Mouse (Mus musculus): ENCODE measurements at regions not wholly inside any gene's neighbourhood (a gene's known extent, or its start where the extent isn't known, plus 50 kb on each side); places are given as distances from the start of the nearest gene placed in this dataset.

GRCm38 (mm10) chr1:152281201-152281600, 105.3 kb downstream of the Tsen15 start:
- Histone ChIP-seq H3K4me1 (ENCODE audit: control insufficient read depth, insufficient read depth, low read length) (no peaks in the 10 kb centered on the region), H3K36me3 (ENCODE audit: control insufficient read depth, insufficient read depth, low read length) (no peaks in the 10 kb centered on the region), H3K27ac (ENCODE audit: low read depth, low read length) (no peak overlapping the region), H3K9ac (ENCODE audit: low read length) (no peak overlapping the region), H3K4me2 (no peak overlapping the region), H3K9me3 (ENCODE audit: control insufficient read depth, low read length) (no peaks in the 10 kb centered on the region; the same call in 1 of the 2 replicates), H3K27me3 (ENCODE audit: control insufficient read depth, insufficient read depth, low read length) (no peaks in the 10 kb centered on the region), H3K4me3 (ENCODE audit: low read depth, low read length) (no peak overlapping the region)
- ATAC-seq (ENCODE audit: low FRiP score), result no peak
- WGBS, result 94% methylated on average over 8 of the region's 8 CpGs
- DNase-seq (ENCODE audit: low spot score, missing footprints), result peak; percentile 67

GRCm38 (mm10) chr1:152280014-152280413, 106.5 kb downstream of the Tsen15 start:
- DNase-seq (ENCODE audit: low spot score, missing footprints), result peak; percentile 83
- 15% methylated on average over 1 of the region's 1 CpGs for WGBS

DNA sequence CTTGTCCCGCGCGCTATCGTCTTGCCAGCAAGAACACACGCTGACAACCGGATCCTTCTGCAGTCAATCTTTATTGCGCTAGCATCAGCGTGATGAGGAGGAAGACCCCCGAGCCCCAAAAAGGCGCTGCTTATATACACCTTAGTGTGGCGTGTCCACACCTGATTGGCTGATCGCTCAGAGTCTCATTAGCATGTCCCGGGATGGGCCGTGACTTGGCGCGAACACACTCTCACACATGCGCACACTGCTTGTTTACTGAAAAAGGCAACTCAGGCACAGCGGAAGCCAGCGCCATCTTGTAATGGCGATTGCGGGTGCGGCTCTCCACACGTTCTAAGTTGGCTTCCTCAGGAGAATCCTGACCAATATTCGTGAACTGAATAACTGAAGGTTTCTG, 111.5 kb downstream of the Tsen15 start:
- Histone ChIP-seq H3K9ac (ENCODE audit: low read length) (no peak overlapping the region), H3K4me1 (ENCODE audit: control insufficient read depth, insufficient read depth, low read length) (no peaks in the 10 kb centered on the region), H3K27ac (ENCODE audit: low read depth, low read length) (no peak overlapping the region), H3K36me3 (ENCODE audit: control insufficient read depth, insufficient read depth, low read length) (no peaks in the 10 kb centered on the region), H3K9me3 (ENCODE audit: control insufficient read depth, low read length) (no peaks in the 10 kb centered on the region; the same call in 1 of the 2 replicates), H3K27me3 (ENCODE audit: control insufficient read depth, insufficient read depth, low read length) (no peaks in the 10 kb centered on the region), H3K4me3 (ENCODE audit: low read depth, low read length) (no peak overlapping the region), H3K4me2 (no peak overlapping the region)
- DNase-seq (ENCODE audit: low spot score, missing footprints), result no peak
- 97% methylated on average over 24 of the region's 24 CpGs for WGBS
- ATAC-seq (ENCODE audit: low FRiP score), result no peak

More at GRCm38 (mm10) chr1:152280014-152280413, 106.5 kb downstream of the Tsen15 start:
- Histone ChIP-seq H3K27me3 (ENCODE audit: control insufficient read depth, insufficient read depth, low read length) (no peaks in the 10 kb centered on the region), H3K9me3 (ENCODE audit: control insufficient read depth, low read length) (no peaks in the 10 kb centered on the region; the same call in 1 of the 2 replicates), H3K9ac (ENCODE audit: low read length) (no peak overlapping the region), H3K4me3 (ENCODE audit: low read depth, low read length) (no peak overlapping the region), H3K4me1 (ENCODE audit: control insufficient read depth, insufficient read depth, low read length) (no peaks in the 10 kb centered on the region), H3K27ac (ENCODE audit: low read depth, low read length) (no peak overlapping the region), H3K4me2 (no peak overlapping the region), H3K36me3 (ENCODE audit: control insufficient read depth, insufficient read depth, low read length) (no peaks in the 10 kb centered on the region)
- no peak for ATAC-seq (ENCODE audit: low FRiP score)

DNA sequence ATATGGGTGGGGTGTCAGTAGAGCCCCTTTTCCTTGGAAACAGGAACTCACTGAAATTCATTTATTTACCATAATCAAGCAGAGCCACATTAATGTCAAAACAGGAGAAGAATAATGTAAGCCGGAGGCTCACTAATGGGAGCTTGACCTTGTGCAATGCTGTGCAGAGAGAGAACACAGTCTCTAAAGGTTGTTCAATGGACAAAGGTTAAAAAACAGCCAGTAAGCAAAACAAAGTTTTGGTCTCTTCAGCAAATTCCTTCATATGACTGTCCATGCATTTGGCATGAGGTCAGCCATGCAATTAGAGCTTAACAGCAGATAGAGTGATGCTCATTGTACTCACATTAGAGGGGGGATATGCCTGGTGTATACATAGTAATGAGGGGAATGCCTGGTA, 113.1 kb downstream of the Tsen15 start:
- WGBS, result 100% methylated on average over 1 of the region's 1 CpGs
- no peaks in the 10 kb centered on the region for H3K4me1 ChIP-seq (ENCODE audit: control insufficient read depth, insufficient read depth, low read length)

DNA sequence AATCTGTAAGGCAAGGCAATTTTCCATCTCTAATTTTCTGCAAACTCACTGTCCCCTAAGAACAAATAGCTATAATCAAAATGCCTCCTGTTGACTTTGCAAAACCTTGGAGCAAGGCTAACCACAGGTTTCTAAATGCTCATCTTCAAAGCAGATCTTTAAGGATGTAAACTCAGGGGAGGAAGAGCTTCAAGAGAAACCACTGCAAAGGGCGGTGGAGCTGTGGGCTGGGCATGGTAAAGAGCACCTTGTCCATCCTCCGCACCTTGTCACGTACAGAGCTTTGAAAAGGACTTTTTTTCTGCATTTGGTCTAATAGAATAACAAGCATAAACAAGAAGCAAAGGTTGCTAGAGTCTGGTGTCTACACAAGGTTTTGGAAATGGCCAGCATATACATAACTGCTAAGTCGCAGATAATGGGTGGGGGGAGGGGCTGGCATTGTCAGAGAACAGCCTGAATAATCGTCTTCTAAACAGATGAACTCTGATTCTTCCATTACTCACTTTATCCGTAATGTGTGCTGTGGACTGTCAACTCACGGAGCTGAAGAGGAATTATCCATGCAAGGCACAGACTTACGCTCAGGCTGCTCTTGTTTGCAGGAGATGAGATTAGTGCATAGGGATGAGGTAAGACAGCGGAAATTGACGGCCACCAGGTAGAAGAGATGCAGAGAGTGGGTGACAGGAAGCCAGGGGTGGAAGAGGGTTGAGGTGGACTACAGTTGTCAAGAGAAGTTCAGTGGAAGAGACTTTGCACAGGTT, 116.4 kb downstream of the Tsen15 start:
- Histone ChIP-seq H3K4me2 (no peak overlapping the region), H3K27ac (ENCODE audit: low read depth, low read length) (no peak overlapping the region), H3K9ac (ENCODE audit: low read length) (no peak overlapping the region), H3K9me3 (ENCODE audit: control insufficient read depth, low read length) (no peaks in the 10 kb centered on the region), H3K27me3 (ENCODE audit: control insufficient read depth, insufficient read depth, low read length) (no peaks in the 10 kb centered on the region), H3K4me1 (ENCODE audit: control insufficient read depth, insufficient read depth, low read length) (no peaks in the 10 kb centered on the region), H3K36me3 (ENCODE audit: control insufficient read depth, insufficient read depth, low read length) (no peaks in the 10 kb centered on the region), H3K4me3 (ENCODE audit: low read depth, low read length) (no peak overlapping the region)
- 74% methylated on average over 10 of the region's 10 CpGs for WGBS
- ATAC-seq (ENCODE audit: low FRiP score) (no peak), DNase-seq (ENCODE audit: low spot score, missing footprints) (peak; percentile 72)

More for the DNA sequence above, 113.1 kb downstream of the Tsen15 start:
- H3K36me3 ChIP-seq (ENCODE audit: control insufficient read depth, insufficient read depth, low read length), result no peaks in the 10 kb centered on the region
- no peak overlapping the region for H3K27ac ChIP-seq (ENCODE audit: low read depth, low read length)
- no peaks in the 10 kb centered on the region for H3K27me3 ChIP-seq (ENCODE audit: control insufficient read depth, insufficient read depth, low read length)
- no peaks in the 10 kb centered on the region for H3K9me3 ChIP-seq (ENCODE audit: control insufficient read depth, low read length)
- H3K4me2 ChIP-seq, result no peak overlapping the region
- no peak overlapping the region for H3K4me3 ChIP-seq (ENCODE audit: low read depth, low read length)
- ATAC-seq (ENCODE audit: low FRiP score) (no peak), DNase-seq (ENCODE audit: low spot score, missing footprints) (peak; percentile 41)
- H3K9ac ChIP-seq (ENCODE audit: low read length), result no peak overlapping the region

- H3K9ac ChIP-seq (ENCODE audit: low read length), result no peak overlapping the region
- H3K4me2 ChIP-seq, result no peak overlapping the region
- H3K4me1 ChIP-seq (ENCODE audit: control insufficient read depth, insufficient read depth, low read length), result no peaks in the 10 kb centered on the region
- no peaks in the 10 kb centered on the region for H3K36me3 ChIP-seq (ENCODE audit: control insufficient read depth, insufficient read depth, low read length)
- ATAC-seq (ENCODE audit: low FRiP score) (no peak), DNase-seq (ENCODE audit: low spot score, missing footprints) (peak; percentile 14)
- no peaks in the 10 kb centered on the region for H3K27me3 ChIP-seq (ENCODE audit: control insufficient read depth, insufficient read depth, low read length)
- H3K9me3 ChIP-seq (ENCODE audit: control insufficient read depth, low read length), result no peaks in the 10 kb centered on the region
- no peak overlapping the region for H3K4me3 ChIP-seq (ENCODE audit: low read depth, low read length)
- H3K27ac ChIP-seq (ENCODE audit: low read depth, low read length), result no peak overlapping the region
These were observed 120.1 kb downstream of the Tsen15 start for GRCm38 (mm10) chr1:152266390-152266789.

- no peak overlapping the region for H3K4me2 ChIP-seq
- H3K27ac ChIP-seq (ENCODE audit: low read depth, low read length), result no peak overlapping the region
- H3K27me3 ChIP-seq (ENCODE audit: control insufficient read depth, insufficient read depth, low read length), result no peaks in the 10 kb centered on the region
- ATAC-seq (ENCODE audit: low FRiP score) (no peak), DNase-seq (ENCODE audit: low spot score, missing footprints) (peak; percentile 62)
- no peak overlapping the region for H3K4me3 ChIP-seq (ENCODE audit: low read depth, low read length)
- no peak overlapping the region for H3K9ac ChIP-seq (ENCODE audit: low read length)
- H3K4me1 ChIP-seq (ENCODE audit: control insufficient read depth, insufficient read depth, low read length), result no peaks in the 10 kb centered on the region
- H3K9me3 ChIP-seq (ENCODE audit: control insufficient read depth, low read length), result no peaks in the 10 kb centered on the region
- no peaks in the 10 kb centered on the region for H3K36me3 ChIP-seq (ENCODE audit: control insufficient read depth, insufficient read depth, low read length)
- 90% methylated on average over 6 of the region's 6 CpGs for WGBS
These were observed 121.5 kb downstream of the Tsen15 start for GRCm38 (mm10) chr1:152264981-152265380.

- Histone ChIP-seq H3K27ac (ENCODE audit: low read depth, low read length) (no peak overlapping the region), H3K36me3 (ENCODE audit: control insufficient read depth, insufficient read depth, low read length) (no peaks in the 10 kb centered on the region), H3K4me1 (ENCODE audit: control insufficient read depth, insufficient read depth, low read length) (no peaks in the 10 kb centered on the region), H3K4me3 (ENCODE audit: low read depth, low read length) (no peak overlapping the region), H3K27me3 (ENCODE audit: control insufficient read depth, insufficient read depth, low read length) (no peaks in the 10 kb centered on the region), H3K9ac (ENCODE audit: low read length) (no peak overlapping the region), H3K4me2 (no peak overlapping the region), H3K9me3 (ENCODE audit: control insufficient read depth, low read length) (no peaks in the 10 kb centered on the region)
- no peak for DNase-seq (ENCODE audit: low spot score, missing footprints)
- WGBS, result 51% methylated on average over 4 of the region's 4 CpGs
- ATAC-seq (ENCODE audit: low FRiP score), result peak; percentile 48; the same call in 1 of the 2 replicates
These were observed 125.0 kb downstream of the Tsen15 start for GRCm38 (mm10) chr1:152261472-152261871.

- ATAC-seq (ENCODE audit: low FRiP score), result no peak
- Histone ChIP-seq H3K4me1 (ENCODE audit: control insufficient read depth, insufficient read depth, low read length) (no peaks in the 10 kb centered on the region), H3K9ac (ENCODE audit: low read length) (no peak overlapping the region), H3K27me3 (ENCODE audit: control insufficient read depth, insufficient read depth, low read length) (no peaks in the 10 kb centered on the region), H3K4me2 (no peak overlapping the region), H3K36me3 (ENCODE audit: control insufficient read depth, insufficient read depth, low read length) (no peaks in the 10 kb centered on the region), H3K27ac (ENCODE audit: low read depth, low read length) (no peak overlapping the region), H3K4me3 (ENCODE audit: low read depth, low read length) (no peak overlapping the region), H3K9me3 (ENCODE audit: control insufficient read depth, low read length) (no peaks in the 10 kb centered on the region)
- WGBS, result 90% methylated on average over 1 of the region's 1 CpGs
- DNase-seq (ENCODE audit: low spot score, missing footprints), result peak; percentile 68
These were observed 125.5 kb downstream of the Tsen15 start for GRCm38 (mm10) chr1:152260950-152261349.
